Mouse (Mus musculus) spleen, adult 2 months (tissue): ENCODE data around the gene Adssl1.

Experiments
- CTCF ChIP-seq: fragments of 200-500 bp; IDR thresholded peaks from 2 replicates; pipeline ENCODE4 v1.5.1; 2011; ENCODE audit warnings: mild to moderate bottlenecking, inconsistent platforms; ENCODE audit not compliant: insufficient read depth, insufficient read length, insufficient replicate concordance; ENCODE audit errors: extremely low read depth
- POLR2A ChIP-seq: fragments of 200-500 bp; IDR thresholded peaks from 2 replicates; pipeline ENCODE4 v1.6.1; 2011; ENCODE audit warnings: low read depth, low read length, inconsistent platforms

DNA sequence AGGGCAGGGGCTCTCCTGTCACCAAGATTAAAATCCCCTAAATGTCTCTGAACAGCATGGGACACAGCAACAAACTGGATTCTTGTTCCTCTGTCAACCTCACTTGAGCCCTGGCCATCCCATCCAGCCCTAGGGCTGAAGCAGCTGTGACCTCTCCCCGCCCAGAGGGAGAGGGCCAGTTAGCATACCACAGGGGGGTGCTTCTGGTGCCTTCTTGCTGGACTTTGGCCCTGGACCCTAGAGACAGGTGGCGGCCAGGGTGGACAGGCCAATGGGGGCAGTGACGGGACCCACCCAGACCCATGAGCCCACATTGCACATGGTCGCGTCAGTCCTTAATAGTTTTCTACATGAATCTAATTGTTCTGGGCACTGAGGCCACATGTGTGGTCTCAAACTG lies 34.2 kb downstream of the Adssl1 start:
- TF ChIP-seq CTCF = no peak
- TF ChIP-seq POLR2A = no peak
